Mouse (Mus musculus): ENCODE results near the gene Lrriq3.
A peak's percentile ranks its signal among the peaks of the same experiment; 100 is the strongest.

Lrriq3 gene

GRCm38 (mm10) chr3:155093116-155093956, at the start of gene Lrriq3, which contains the start of gene Fpgt:
Gene Lrriq3 (plus strand): TSS chr3:155093434.
Gene Fpgt (minus strand): TSS chr3:155093403.
- DNase-seq (ENCODE audit: low read depth, low spot score) = peak; percentile 95

- DNase-seq (ENCODE audit: low read depth, low spot score) = no peak
Measured at GRCm38 (mm10) chr3:155052021-155052420, 41.2 kb upstream of the Lrriq3 start.

GRCm38 (mm10) chr3:155053189-155053588, 40.0 kb upstream of the Lrriq3 start:
- no peak for DNase-seq (ENCODE audit: low read depth, low spot score)

GRCm38 (mm10) chr3:155055231-155055916, 37.9 kb upstream of the Lrriq3 start, which contains the start of gene Tnni3k:
Gene Tnni3k (minus strand): TSS chr3:155055407.
- no peak for DNase-seq (ENCODE audit: low read depth, low spot score)

GRCm38 (mm10) chr3:155056606-155057005, 36.6 kb upstream of the Lrriq3 start:
- no peak for DNase-seq (ENCODE audit: low read depth, low spot score)

GRCm38 (mm10) chr3:155057566-155057965, 35.7 kb upstream of the Lrriq3 start:
- DNase-seq (ENCODE audit: low read depth, low spot score) = no peak

- no peak for DNase-seq (ENCODE audit: low read depth, low spot score)
Measured at GRCm38 (mm10) chr3:155058800-155059448, 34.3 kb upstream of the Lrriq3 start.

- no peak for DNase-seq (ENCODE audit: low read depth, low spot score)
Measured at GRCm38 (mm10) chr3:155059449-155059822, 33.8 kb upstream of the Lrriq3 start.

- DNase-seq (ENCODE audit: low read depth, low spot score) = no peak
Measured at GRCm38 (mm10) chr3:155077908-155078307, 15.3 kb upstream of the Lrriq3 start.

GRCm38 (mm10) chr3:155092081-155092480, 1.2 kb upstream of the Lrriq3 start:
- peak; percentile 3 for DNase-seq (ENCODE audit: low read depth, low spot score)

- no peak for DNase-seq (ENCODE audit: low read depth, low spot score)
Measured at GRCm38 (mm10) chr3:155099266-155099665, 6.0 kb downstream of the Lrriq3 start.

- DNase-seq (ENCODE audit: low read depth, low spot score) = no peak
Measured at GRCm38 (mm10) chr3:155105957-155106356, 12.7 kb downstream of the Lrriq3 start.

- DNase-seq (ENCODE audit: low read depth, low spot score) = no peak
Measured at GRCm38 (mm10) chr3:155137737-155138136, 44.5 kb downstream of the Lrriq3 start.

- DNase-seq (ENCODE audit: low read depth, low spot score) = no peak
Measured at GRCm38 (mm10) chr3:155141047-155141446, 47.8 kb downstream of the Lrriq3 start.

GRCm38 (mm10) chr3:155144368-155144767, 51.1 kb downstream of the Lrriq3 start:
- DNase-seq (ENCODE audit: low read depth, low spot score) = no peak

- no peak for DNase-seq (ENCODE audit: low read depth, low spot score)
Measured at GRCm38 (mm10) chr3:155161842-155162241, 68.6 kb downstream of the Lrriq3 start.

- DNase-seq (ENCODE audit: low read depth, low spot score) = no peak
Measured at GRCm38 (mm10) chr3:155180303-155180902, 87.2 kb downstream of the Lrriq3 start.

- DNase-seq (ENCODE audit: low read depth, low spot score) = no peak
Measured at GRCm38 (mm10) chr3:155186456-155186855, 93.2 kb downstream of the Lrriq3 start.

GRCm38 (mm10) chr3:155188857-155189256, 95.6 kb downstream of the Lrriq3 start:
- no peak for DNase-seq (ENCODE audit: low read depth, low spot score)

- no peak for DNase-seq (ENCODE audit: low read depth, low spot score)
Measured at GRCm38 (mm10) chr3:155234919-155235318, 141.7 kb downstream of the Lrriq3 start.

- DNase-seq (ENCODE audit: low read depth, low spot score) = no peak
Measured at GRCm38 (mm10) chr3:155235502-155235901, 142.3 kb downstream of the Lrriq3 start.

Measured in CD4-positive, CD25-positive, alpha-beta regulatory T cell, adult 2 months (primary cell).